ENCODE assay signal across 21 mouse cellular contexts in the genomic region with DNA sequence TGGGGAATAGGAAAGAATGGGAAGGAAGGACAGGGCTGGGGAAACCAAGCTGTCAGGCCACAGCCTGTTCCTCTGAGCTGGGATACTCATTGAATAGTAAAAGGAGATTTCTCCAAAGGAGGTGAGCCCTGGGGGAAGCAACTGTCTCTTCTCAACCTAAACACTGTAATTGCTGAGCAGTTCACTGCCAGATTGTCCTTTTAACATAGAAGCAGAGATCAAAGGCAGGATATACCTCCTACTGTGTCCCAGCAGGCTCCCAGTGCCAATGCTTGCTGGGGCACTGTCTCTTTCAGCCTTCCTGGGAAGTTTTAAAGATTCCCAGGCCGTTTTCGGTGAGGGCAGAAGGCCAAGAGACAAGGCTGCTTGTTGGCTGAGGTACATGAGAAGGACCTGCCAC. TPM values are rescaled to one million over a fixed set of nuclear protein-coding genes. Genes with fewer than 3 reads are reported as not detected.
DNase-seq lines count a peak whose midpoint lies in the region; ATAC-seq and TF ChIP-seq lines count a peak whose summit lies in the region.
"Had no signal": no experiment of that assay in that cellular context is flagged by ENCODE, and none has a peak within 500 bp of the region (broad histone marks: within the 10 kb centered on the region; RNA-seq: fewer than 3 reads in every experiment).

No protein-coding gene starts in this region.

- TF ChIP-seq EP300 in heart, adult 2 months (IDR thresholded peaks at IDR 0.05; ENCODE audit: insufficient read depth, low read depth, low read length), result no peak

- DNase-seq in heart, adult 2 months, result no peak
- peak; percentile 30 for DNase-seq in midbrain, embryonic 14.5 days
- no peak for DNase-seq in midbrain, postnatal 0 days (ENCODE audit: low spot score)
- DNase-seq in brain, embryonic 14.5 days (ENCODE audit: low read depth), result peak; percentile 23
- DNase-seq in thymus, postnatal 4 days, result no peak
- no peak for DNase-seq in Muller cell, postnatal 12 days (ENCODE audit: inconsistent ontology term)
- DNase-seq: adrenal gland, adult 2 months; adrenal gland, postnatal 25 days; cerebellum, adult 2 months; cerebellum, postnatal 10 days; gastrocnemius, postnatal 10 days; heart, postnatal 14 days had no signal

- WGBS in heart, embryonic 12.5 days, result 17% methylated on average over 2 of the region's 2 CpGs
- 14% methylated on average over 2 of the region's 2 CpGs for WGBS in heart, adult 2 months
- 33% methylated on average over 2 of the region's 2 CpGs for WGBS in midbrain, embryonic 14.5 days
- WGBS in midbrain, postnatal 0 days, result 25% methylated on average over 2 of the region's 2 CpGs

- 0 out of 2 replicates have a peak overlapping the region, but pooled peaks have one; percentile 11 for H3K27ac ChIP-seq in heart, embryonic 12.5 days (ENCODE audit: poor library complexity, severe bottlenecking)
- no peak overlapping the region for H3K27ac ChIP-seq in heart, adult 2 months
- no peak overlapping the region for H3K27ac ChIP-seq in midbrain, embryonic 14.5 days (replicated peaks; ENCODE audit: low read depth, low read length)
- H3K27ac ChIP-seq in midbrain, postnatal 0 days (ENCODE audit: low read depth, low read length), result no peak overlapping the region
- H3K27ac ChIP-seq: embryonic facial prominence, embryonic 12.5 days; forebrain, embryonic 15.5 days; heart, embryonic 15.5 days; hindbrain, embryonic 10.5 days; hindbrain, embryonic 14.5 days; intestine, embryonic 15.5 days had no signal

- peaks cover 8% of the 10 kb centered on the region; the same call in 1 of the 2 replicates for H3K9me3 ChIP-seq in heart, embryonic 12.5 days (replicated peaks)
- no peaks in the 10 kb centered on the region for H3K9me3 ChIP-seq in midbrain, embryonic 14.5 days (ENCODE audit: control insufficient read depth, low read length)
- H3K9me3 ChIP-seq in midbrain, postnatal 0 days (ENCODE audit: low read length), result no peaks in the 10 kb centered on the region
- H3K9me3 ChIP-seq: embryonic facial prominence, embryonic 12.5 days; forebrain, embryonic 15.5 days; heart, embryonic 15.5 days; hindbrain, embryonic 10.5 days; intestine, embryonic 15.5 days had no signal

- H3K4me3 ChIP-seq in heart, embryonic 12.5 days, result no peak overlapping the region
- no peak overlapping the region for H3K4me3 ChIP-seq in heart, adult 2 months
- H3K4me3 ChIP-seq in midbrain, embryonic 14.5 days (replicated peaks; ENCODE audit: low read depth, low read length), result no peak overlapping the region
- no peak overlapping the region for H3K4me3 ChIP-seq in midbrain, postnatal 0 days (ENCODE audit: low read depth, low read length)
- H3K4me3 ChIP-seq: embryonic facial prominence, embryonic 12.5 days; forebrain, embryonic 15.5 days; heart, embryonic 15.5 days; hindbrain, embryonic 10.5 days; intestine, embryonic 15.5 days had no signal

- no peak overlapping the region for H3K9ac ChIP-seq in heart, embryonic 12.5 days
- H3K9ac ChIP-seq in heart, adult 2 months (ENCODE audit: low read depth, low read length), result no peak overlapping the region
- H3K9ac ChIP-seq in midbrain, embryonic 14.5 days (replicated peaks; ENCODE audit: low read length), result no peak overlapping the region
- H3K9ac ChIP-seq in midbrain, postnatal 0 days (replicated peaks; ENCODE audit: low read length, poor library complexity, severe bottlenecking), result no peak overlapping the region
- H3K9ac ChIP-seq: embryonic facial prominence, embryonic 12.5 days; forebrain, embryonic 15.5 days; heart, embryonic 15.5 days; hindbrain, embryonic 14.5 days; intestine, embryonic 15.5 days had no signal

- TF ChIP-seq POLR2A in heart, adult 2 months (IDR thresholded peaks at IDR 0.05; ENCODE audit: insufficient read depth, low read depth, low read length), result no peak
- TF ChIP-seq POLR2A in brain, embryonic 14.5 days (IDR thresholded peaks at IDR 0.05; ENCODE audit: borderline replicate concordance, extremely low read depth, insufficient read depth, insufficient read length, poor library complexity, severe bottlenecking), result no peak

- H3K79me2 ChIP-seq in heart, adult 2 months (replicated peaks; ENCODE audit: control insufficient read depth, insufficient read depth, low read length), result no peaks in the 10 kb centered on the region

- H3K4me1 ChIP-seq in heart, embryonic 12.5 days (replicated peaks), result peaks cover 15% of the 10 kb centered on the region
- H3K4me1 ChIP-seq in heart, adult 2 months (ENCODE audit: control insufficient read depth, insufficient read depth, low read length), result no peaks in the 10 kb centered on the region
- H3K4me1 ChIP-seq in midbrain, embryonic 14.5 days (ENCODE audit: control insufficient read depth, insufficient read depth, low read length), result 0 out of 2 replicates have a peak, but pooled peaks cover 3% of the 10 kb centered on the region
- H3K4me1 ChIP-seq in midbrain, postnatal 0 days (ENCODE audit: insufficient read depth, low read length), result no peaks in the 10 kb centered on the region
- H3K4me1 ChIP-seq: embryonic facial prominence, embryonic 12.5 days; forebrain, embryonic 15.5 days; intestine, embryonic 15.5 days had no signal

- no peaks in the 10 kb centered on the region for H3K36me3 ChIP-seq in heart, embryonic 12.5 days
- H3K36me3 ChIP-seq in heart, adult 2 months (ENCODE audit: control insufficient read depth, insufficient read depth, low read length), result no peaks in the 10 kb centered on the region
- no peaks in the 10 kb centered on the region for H3K36me3 ChIP-seq in midbrain, embryonic 14.5 days (ENCODE audit: control insufficient read depth, insufficient read depth, low read length)
- H3K36me3 ChIP-seq in midbrain, postnatal 0 days (ENCODE audit: insufficient read depth, low read length), result no peaks in the 10 kb centered on the region
- H3K36me3 ChIP-seq: embryonic facial prominence, embryonic 12.5 days; forebrain, embryonic 15.5 days; G1E; heart, embryonic 15.5 days; hindbrain, embryonic 10.5 days; intestine, embryonic 15.5 days had no signal

- ATAC-seq in heart, embryonic 12.5 days (ENCODE audit: insufficient number of reproducible peaks, low FRiP score), result no peak
- no peak for ATAC-seq in midbrain, embryonic 14.5 days (ENCODE audit: low FRiP score, low TSS enrichment)
- no peak for ATAC-seq in midbrain, postnatal 0 days (ENCODE audit: low FRiP score)
- ATAC-seq: forebrain, embryonic 15.5 days; intestine, embryonic 15.5 days had no signal

- no peak for TF ChIP-seq CTCF in heart, adult 2 months (IDR thresholded peaks at IDR 0.05)
- no peak for TF ChIP-seq CTCF in midbrain, postnatal 0 days (IDR thresholded peaks at IDR 0.05)
- TF ChIP-seq CTCF in brain, embryonic 14.5 days (IDR thresholded peaks at IDR 0.05; ENCODE audit: borderline replicate concordance, extremely low read depth, insufficient read depth, insufficient read length), result no peak

- H3K4me2 ChIP-seq in heart, embryonic 12.5 days, result no peak overlapping the region
- H3K4me2 ChIP-seq in midbrain, embryonic 14.5 days (ENCODE audit: low read length), result no peak overlapping the region
- no peak overlapping the region for H3K4me2 ChIP-seq in midbrain, postnatal 0 days (ENCODE audit: low read depth, low read length, poor library complexity, severe bottlenecking)
- H3K4me2 ChIP-seq: embryonic facial prominence, embryonic 12.5 days; forebrain, embryonic 15.5 days; heart, embryonic 15.5 days; hindbrain, embryonic 14.5 days; intestine, embryonic 15.5 days had no signal

- intact Hi-C loops in heart, adult 2 months (cut with DNase I), result no loop called here

- no peaks in the 10 kb centered on the region for H3K27me3 ChIP-seq in heart, embryonic 12.5 days (replicated peaks)
- H3K27me3 ChIP-seq in heart, adult 2 months (ENCODE audit: control insufficient read depth, insufficient read depth, low read length), result no peaks in the 10 kb centered on the region
- no peaks in the 10 kb centered on the region for H3K27me3 ChIP-seq in midbrain, embryonic 14.5 days (ENCODE audit: control insufficient read depth, insufficient read depth, low read length)
- H3K27me3 ChIP-seq in midbrain, postnatal 0 days (ENCODE audit: insufficient read depth, low read length), result no peaks in the 10 kb centered on the region
- H3K27me3 ChIP-seq: CH12.LX; embryonic facial prominence, embryonic 12.5 days; forebrain, embryonic 15.5 days; heart, embryonic 15.5 days; intestine, embryonic 15.5 days had no signal

RNA-seq across cellular contexts. Expression of gene Slc2a9, which starts 10.0 kb away (rescaled TPM):
- 0.22 and 0.71 TPM in 2 replicates for polyA plus RNA-seq in heart, embryonic 12.5 days (2016; fragmentation: Nextera tagmentation; extraction: Ambion mirVana)
- 1 to 10 TPM; 1.3 to 1.6 TPM for total RNA-seq in heart, adult 2 months (2021)
- 1.6 and 1.9 TPM in 2 replicates for polyA plus RNA-seq in heart, adult 2 months (2012; rRNA removed)
- polyA plus RNA-seq in midbrain, embryonic 14.5 days (2014; fragmentation: Nextera tagmentation; extraction: Ambion mirVana), result 0.28 and 0.40 TPM in 2 replicates
- 1.3 and 3.4 TPM in 2 replicates for total RNA-seq in midbrain, postnatal 0 days (2014; rRNA removed)
- polyA plus RNA-seq in midbrain, postnatal 0 days (2015; fragmentation: Nextera tagmentation; extraction: Ambion mirVana), result 0.44 and 0.93 TPM in 2 replicates
- 0.28 and 0.81 TPM in 2 replicates for polyA plus RNA-seq in brain, embryonic 14.5 days (2012; rRNA removed)

RNA-seq across cellular contexts. Expression of gene Wdr1, which starts 50.0 kb away (rescaled TPM):
- polyA plus RNA-seq in heart, embryonic 12.5 days (2016; fragmentation: Nextera tagmentation; extraction: Ambion mirVana), result 253 and 257 TPM in 2 replicates
- total RNA-seq in heart, adult 2 months (2021), result 100 to 1,000 TPM; 107 to 119 TPM
- 105 and 144 TPM in 2 replicates for polyA plus RNA-seq in heart, adult 2 months (2012; rRNA removed)
- 186 and 194 TPM in 2 replicates for polyA plus RNA-seq in midbrain, embryonic 14.5 days (2014; fragmentation: Nextera tagmentation; extraction: Ambion mirVana)
- total RNA-seq in midbrain, postnatal 0 days (2014; rRNA removed), result 253 and 266 TPM in 2 replicates
- 203 and 207 TPM in 2 replicates for polyA plus RNA-seq in midbrain, postnatal 0 days (2015; fragmentation: Nextera tagmentation; extraction: Ambion mirVana)
- polyA plus RNA-seq in brain, embryonic 14.5 days (2012; rRNA removed), result 116 and 141 TPM in 2 replicates

Comparison
In these comparisons a context has a peak if more than half of its experiments do, and no peak if none do; other contexts are left out.
1. DNase-seq: peak in midbrain, embryonic 14.5 days (single experiment) and brain, embryonic 14.5 days (single experiment); none in heart, adult 2 months (0 of 2), midbrain, postnatal 0 days (single experiment), thymus, postnatal 4 days (single experiment) and Muller cell, postnatal 12 days (single experiment).